Mouse (Mus musculus) intestine, postnatal 0 days (tissue): Measurements from ENCODE around the gene H2-Ke6. TPM values are rescaled to one million over a fixed set of nuclear protein-coding genes. Genes with fewer than 3 reads are reported as not detected.

ENCODE experiments used
- ATAC-seq: fragments of 200-750 bp; cut with Nextera tagmentation; 2 replicates; pipeline ENCODE4 v1.8.0; 2017; ENCODE audit warnings: mild to moderate bottlenecking, moderate TSS enrichment, moderate library complexity
- H3K27ac ChIP-seq: fragments of 300-500 bp; sonication (generic); 2 replicates; pipeline ENCODE4 v1.5.1; 2014; ENCODE audit warnings: mild to moderate bottlenecking, low read depth, low read length, moderate library complexity
- H3K27me3 ChIP-seq: fragments of 300-500 bp; sonication (generic); replicated peaks from 2 replicates; pipeline ENCODE4 v1.6.1; 2014; ENCODE audit warnings: low read length, mixed read lengths; ENCODE audit not compliant: control insufficient read depth, insufficient read depth
- H3K36me3 ChIP-seq: fragments of 300-500 bp; sonication (generic); 2 replicates; pipeline ENCODE4 v1.6.1; 2014; ENCODE audit warnings: mild to moderate bottlenecking, moderate library complexity; ENCODE audit not compliant: control insufficient read depth, insufficient read depth
- H3K4me1 ChIP-seq: fragments of 300-500 bp; sonication (generic); replicated peaks from 2 replicates; pipeline ENCODE4 v1.6.1; 2014; ENCODE audit warnings: antibody characterized with exemption, low read length, mixed read lengths; ENCODE audit not compliant: control insufficient read depth, insufficient read depth
- H3K4me2 ChIP-seq: fragments of 300-500 bp; sonication (generic); replicated peaks from 2 replicates; pipeline ENCODE4 v1.6.1; 2014; ENCODE audit warnings: low read depth, mild to moderate bottlenecking, moderate library complexity
- H3K4me3 ChIP-seq: fragments of 300-500 bp; sonication (generic); 2 replicates; pipeline ENCODE4 v1.5.1; 2014; ENCODE audit warnings: low read depth, low read length
- H3K9ac ChIP-seq: fragments of 300-500 bp; sonication (generic); 2 replicates; pipeline ENCODE4 v1.6.1; 2014; ENCODE audit warnings: mild to moderate bottlenecking, low read depth, low read length
- H3K9me3 ChIP-seq: fragments of 300-500 bp; sonication (generic); 2 replicates; pipeline ENCODE4 v1.6.1; 2016; ENCODE audit warnings: mixed run types; ENCODE audit not compliant: control insufficient read depth
- CTCF ChIP-seq: sonication (generic); IDR thresholded peaks from 2 replicates; pipeline ENCODE4 v1.5.1; 2016; ENCODE audit warnings: low read depth, mild to moderate bottlenecking, control low read depth, antibody characterized with exemption, moderate library complexity
- WGBS: fragments of 180-500 bp; shearing (Covaris S2); extraction: QIAGEN DNeasy Blood & Tissue Kit; methylation state at CpG from one replicate; pipeline ENCODE4 v1.1.7; 2014; 5-methylcytosine and 5-hydroxymethylcytosine counted together
- polyA plus RNA-seq: library from polyadenylated mRNA; unstranded; fragments of >200 nt; fragmentation: Nextera tagmentation; extraction: Ambion mirVana; gene quantifications from 2 replicates; pipeline ENCODE4 v1.2.1, GENCODE M21; 2015

Gene H2-Ke6
- polyA plus RNA-seq, 1 experiment from 2014 or later: 59.8 TPM

DNA sequence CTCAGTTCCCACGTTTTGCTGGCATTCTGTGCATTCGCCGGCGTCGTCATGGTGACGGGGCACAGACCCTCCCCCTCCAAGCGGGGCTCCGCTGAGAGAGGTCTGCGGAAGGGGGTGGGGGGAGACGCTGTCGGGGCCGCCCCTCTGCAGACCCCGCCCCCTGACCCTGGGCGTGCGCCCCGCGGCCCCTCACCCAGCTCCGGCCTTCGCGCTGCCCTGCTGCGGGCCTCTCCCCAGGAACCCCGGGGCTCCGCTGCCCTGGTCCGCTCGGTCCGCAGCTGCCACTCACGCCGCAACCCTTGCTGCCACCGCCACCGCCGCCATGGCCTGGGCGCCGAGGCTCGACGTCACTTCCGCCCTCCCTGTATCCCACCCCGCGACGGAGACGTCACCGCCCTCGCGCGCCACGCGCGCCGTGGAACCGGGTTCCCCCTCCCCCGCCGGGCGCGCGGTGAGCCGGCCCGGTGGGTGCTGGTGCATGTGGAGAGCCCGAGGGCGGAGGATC is 3.5 kb downstream of the H2-Ke6 start, which contains the start of gene Ring1:
Ring1 (minus strand) TSS at position 364 of the 505 bp plus-strand sequence.
- Histone ChIP-seq H3K4me3 (peak within 1 kb of the TSS; percentile 86), H3K27ac (peak within 1 kb of the TSS; percentile 82), H3K27me3 (no peaks in the 10 kb centered on the region), H3K4me2 (peak within 1 kb of the TSS; percentile 99), H3K9ac (peak within 1 kb of the TSS; percentile 88), H3K4me1 (peaks cover 17% of the 10 kb centered on the region; the same call in 1 of the 2 replicates), H3K9me3 (no peaks in the 10 kb centered on the region), H3K36me3 (peaks cover 35% of the 10 kb centered on the region)
- no peak for TF ChIP-seq CTCF
- WGBS: 0% methylated on average over 44 of the region's 58 CpGs
- ATAC-seq: peak; percentile 56

DNA sequence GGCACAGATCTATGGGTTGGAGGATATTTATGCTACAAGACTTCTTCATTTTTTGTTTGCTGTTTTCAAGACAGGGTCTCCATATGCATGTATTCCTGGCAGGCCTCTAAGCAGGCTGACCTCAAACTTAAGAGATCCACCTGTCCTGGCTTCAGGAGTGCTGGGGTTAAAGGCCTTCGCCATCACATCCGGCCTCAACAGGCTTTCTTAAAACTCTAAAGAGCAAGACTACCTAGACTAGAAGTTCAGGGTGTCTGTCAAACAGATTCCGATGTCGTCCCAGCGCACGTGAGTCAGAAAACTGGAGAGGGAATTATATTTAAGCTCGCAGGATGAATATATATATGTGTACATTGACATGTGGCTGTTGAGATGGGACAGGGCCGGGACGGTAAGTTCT is 4.2 kb downstream of the H2-Ke6 start:
- no peak for ATAC-seq
- Histone ChIP-seq H3K27ac (no peak overlapping the region), H3K4me2 (peak overlapping the region; percentile 99), H3K9ac (peak overlapping the region; percentile 88; the same call in 1 of the 2 replicates), H3K9me3 (no peaks in the 10 kb centered on the region), H3K4me3 (peak overlapping the region; percentile 86), H3K36me3 (peaks cover 28% of the 10 kb centered on the region), H3K27me3 (no peaks in the 10 kb centered on the region), H3K4me1 (peaks cover 17% of the 10 kb centered on the region; the same call in 1 of the 2 replicates)
- TF ChIP-seq CTCF: no peak
- 55% methylated on average over 9 of the region's 9 CpGs for WGBS

DNA sequence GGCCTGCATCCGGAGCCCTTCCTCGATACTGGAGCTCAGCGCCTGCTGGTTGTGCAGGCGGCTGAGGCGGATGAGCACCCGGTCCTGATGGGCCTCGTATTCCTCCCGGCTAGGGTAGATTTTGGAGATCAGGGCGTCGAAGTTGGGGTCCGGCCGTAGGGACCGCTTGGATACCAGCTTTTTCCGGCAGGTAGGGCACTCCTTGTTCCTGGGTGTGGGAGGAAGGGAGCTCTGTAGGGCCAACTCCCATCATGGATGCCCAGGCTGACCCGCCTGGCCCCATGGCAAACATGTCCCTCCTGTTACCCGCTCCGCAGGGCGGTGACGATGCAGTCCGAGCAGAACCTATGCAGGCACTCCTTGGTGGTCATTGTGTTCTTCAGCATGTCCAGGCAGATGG is 4.9 kb downstream of the H2-Ke6 start:
- peaks cover 21% of the 10 kb centered on the region for H3K36me3 ChIP-seq
- TF ChIP-seq CTCF: no peak
- no peak overlapping the region for H3K4me2 ChIP-seq
- H3K27me3 ChIP-seq: no peaks in the 10 kb centered on the region
- H3K27ac ChIP-seq: no peak overlapping the region
- no peak overlapping the region for H3K9ac ChIP-seq
- H3K9me3 ChIP-seq: no peaks in the 10 kb centered on the region
- H3K4me1 ChIP-seq: peaks cover 14% of the 10 kb centered on the region; the same call in 1 of the 2 replicates
- no peak for ATAC-seq
- 97% methylated on average over 20 of the region's 20 CpGs for WGBS
- H3K4me3 ChIP-seq: no peak overlapping the region

DNA sequence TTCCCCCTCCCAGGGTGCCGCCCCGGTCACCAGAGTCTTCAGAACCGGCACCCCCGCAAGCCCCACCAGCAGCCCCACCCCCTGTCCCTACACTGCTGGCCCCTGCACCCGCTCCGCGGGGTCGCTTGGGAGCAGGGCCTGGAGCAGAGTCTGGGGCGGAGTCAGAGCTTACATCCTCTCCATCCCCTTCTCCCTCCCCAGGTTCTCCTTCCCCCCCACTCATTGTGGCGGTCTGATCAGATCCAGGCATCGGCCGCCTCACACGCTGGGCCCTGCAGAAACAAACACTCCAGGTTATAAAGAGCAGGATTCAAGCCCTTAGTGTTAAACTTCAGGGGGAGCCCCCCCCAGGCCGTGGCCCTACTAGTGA is 5.5 kb downstream of the H2-Ke6 start:
- Histone ChIP-seq H3K9ac (no peak overlapping the region), H3K9me3 (no peaks in the 10 kb centered on the region), H3K36me3 (peaks cover 21% of the 10 kb centered on the region), H3K27me3 (no peaks in the 10 kb centered on the region), H3K4me2 (no peak overlapping the region), H3K4me3 (no peak overlapping the region), H3K27ac (no peak overlapping the region), H3K4me1 (peaks cover 14% of the 10 kb centered on the region; the same call in 1 of the 2 replicates)
- 90% methylated on average over 13 of the region's 14 CpGs for WGBS
- ATAC-seq: no peak
- TF ChIP-seq CTCF: no peak

DNA sequence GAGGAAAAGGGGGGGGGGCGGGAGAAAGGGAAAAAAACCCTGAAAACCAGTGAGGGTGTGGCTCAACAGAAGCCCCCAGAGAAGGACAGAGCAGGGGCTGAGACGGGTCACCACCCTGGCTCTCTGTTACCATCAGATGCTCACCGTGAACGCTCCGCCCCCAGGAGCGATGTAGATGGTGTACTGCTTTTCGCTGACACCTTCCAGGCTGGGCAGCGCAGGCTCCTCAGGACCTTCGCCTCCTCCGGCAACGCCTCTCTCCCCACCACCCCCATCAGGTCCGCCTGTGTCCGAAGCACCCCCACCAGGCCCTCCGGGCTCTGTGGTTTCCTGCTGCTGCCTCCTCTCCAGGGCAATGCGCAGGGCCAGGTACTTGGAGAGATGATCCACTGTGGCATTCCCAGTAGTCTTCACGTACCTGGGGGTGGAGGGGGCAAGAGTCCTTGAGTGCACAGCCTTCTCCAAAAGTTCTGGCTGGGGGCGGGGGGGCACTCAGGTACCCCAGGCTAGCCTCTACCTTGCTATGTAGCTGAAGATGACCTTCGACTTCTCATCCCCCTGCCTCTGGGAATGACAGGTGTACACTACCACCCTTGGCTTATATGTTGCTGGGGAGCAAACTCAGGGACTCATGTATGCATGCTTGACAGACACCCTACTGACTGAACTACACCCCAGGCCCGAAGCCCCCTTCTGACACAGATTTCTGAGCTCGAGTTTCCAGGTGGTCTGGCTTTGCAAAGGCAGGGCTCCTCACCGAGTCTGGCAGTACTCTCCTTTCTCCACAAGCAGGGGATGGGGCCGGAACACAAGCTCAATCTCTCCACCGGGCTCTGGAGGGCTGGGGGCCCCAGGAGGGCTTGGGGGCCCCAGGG is 6.1 kb downstream of the H2-Ke6 start:
- no peak for ATAC-seq
- no peaks in the 10 kb centered on the region for H3K27me3 ChIP-seq
- 92% methylated on average over 22 of the region's 23 CpGs for WGBS
- no peak overlapping the region for H3K27ac ChIP-seq
- H3K4me1 ChIP-seq: peaks cover 9% of the 10 kb centered on the region; the same call in 1 of the 2 replicates
- peaks cover 21% of the 10 kb centered on the region for H3K36me3 ChIP-seq
- no peaks in the 10 kb centered on the region for H3K9me3 ChIP-seq
- no peak overlapping the region for H3K4me3 ChIP-seq
- H3K9ac ChIP-seq: no peak overlapping the region
- no peak overlapping the region for H3K4me2 ChIP-seq
- TF ChIP-seq CTCF: no peak

DNA sequence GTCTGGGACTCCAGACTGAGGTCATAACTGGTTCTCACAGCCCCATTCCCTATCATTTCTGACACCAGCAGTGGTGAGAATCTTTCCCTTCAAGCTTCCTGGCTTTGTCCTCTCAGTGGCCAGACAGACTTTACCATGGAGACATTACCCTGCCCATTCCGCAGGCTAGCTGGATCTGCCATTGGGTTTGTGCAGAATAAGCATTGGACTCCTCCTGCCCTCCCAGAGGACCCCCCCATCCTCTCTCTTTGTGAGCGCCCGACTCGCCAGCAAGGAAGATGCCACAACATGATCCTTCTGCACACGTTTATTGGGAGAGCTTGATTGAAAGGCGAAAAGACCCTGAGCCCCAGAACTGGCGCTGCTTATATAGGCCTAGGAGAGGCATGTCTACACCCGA is 14.4 kb downstream of the H2-Ke6 start:
- no peak for ATAC-seq
- H3K36me3 ChIP-seq: no peaks in the 10 kb centered on the region

More for the DNA sequence above, 14.4 kb downstream of the H2-Ke6 start:
- H3K4me1 ChIP-seq: no peaks in the 10 kb centered on the region
- no peak overlapping the region for H3K27ac ChIP-seq
- no peaks in the 10 kb centered on the region for H3K9me3 ChIP-seq
- WGBS: 92% methylated on average over 8 of the region's 8 CpGs
- H3K4me3 ChIP-seq: no peak overlapping the region
- H3K4me2 ChIP-seq: no peak overlapping the region
- H3K9ac ChIP-seq: no peak overlapping the region
- no peak for TF ChIP-seq CTCF
- no peaks in the 10 kb centered on the region for H3K27me3 ChIP-seq
